Mouse (Mus musculus): ENCODE results near the gene Itm2b. TPM values are rescaled to one million over a fixed set of nuclear protein-coding genes. Genes with fewer than 3 reads are reported as not detected.
A peak's percentile ranks its signal among the peaks of the same experiment; 100 is the strongest.

Itm2b gene
- total and polyA plus RNA-seq, 3 experiments = 104 to 523 (median 507) TPM

DNA sequence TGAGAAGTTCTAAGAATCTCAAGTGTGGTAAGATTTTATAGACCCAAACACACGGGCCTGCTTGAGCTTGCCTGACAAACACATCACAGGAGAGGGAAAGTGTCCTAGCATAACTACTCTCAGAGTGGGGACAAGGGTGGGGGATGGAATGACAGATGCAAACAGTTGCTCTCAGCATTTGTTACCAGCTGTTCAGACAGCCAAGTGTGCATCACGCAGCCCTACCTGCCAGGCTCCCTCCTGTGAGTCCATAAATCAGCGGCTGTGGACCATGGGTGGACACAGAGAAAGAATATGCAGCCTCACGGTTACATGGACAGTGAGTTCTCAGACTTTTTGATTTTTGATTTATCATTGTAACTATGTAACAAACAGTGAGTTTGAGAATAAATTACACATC, 15.5 kb downstream of the Itm2b start:
- H3K9me3 ChIP-seq (replicated peaks) = no peaks in the 10 kb centered on the region
- H3K4me1 ChIP-seq (ENCODE audit: insufficient read depth, low read depth, low read length) = peaks cover 57% of the 10 kb centered on the region
- DNase-seq (ENCODE audit: low spot score) = peak; percentile 14
- H3K4me3 ChIP-seq (ENCODE audit: low read depth, low read length) = no peak overlapping the region; the same call in 1 of the 2 replicates
- TF ChIP-seq GATA1 (IDR thresholded peaks at IDR 0.05; ENCODE audit: borderline replicate concordance, low read length) (no peak), CTCF (IDR thresholded peaks at IDR 0.05; ENCODE audit: low read depth, low read length) (no peak), POLR2AphosphoS5 (IDR thresholded peaks at IDR 0.05; ENCODE audit: insufficient replicate concordance, low read depth, low read length) (no peak), TAL1 (conservative IDR thresholded peaks at IDR 0.05; ENCODE audit: low read depth, low read length) (no peak), GATA2 (IDR thresholded peaks at IDR 0.05; ENCODE audit: borderline replicate concordance, low read depth, low read length) (no peak)
- H3K36me3 ChIP-seq (replicated peaks) = peaks cover 87% of the 10 kb centered on the region
- no peaks in the 10 kb centered on the region for H3K27me3 ChIP-seq (ENCODE audit: insufficient read depth, low read length)
- no peak for ATAC-seq (ENCODE audit: extremely low read depth, insufficient number of reproducible peaks, low FRiP score, poor library complexity, severe bottlenecking)

DNA sequence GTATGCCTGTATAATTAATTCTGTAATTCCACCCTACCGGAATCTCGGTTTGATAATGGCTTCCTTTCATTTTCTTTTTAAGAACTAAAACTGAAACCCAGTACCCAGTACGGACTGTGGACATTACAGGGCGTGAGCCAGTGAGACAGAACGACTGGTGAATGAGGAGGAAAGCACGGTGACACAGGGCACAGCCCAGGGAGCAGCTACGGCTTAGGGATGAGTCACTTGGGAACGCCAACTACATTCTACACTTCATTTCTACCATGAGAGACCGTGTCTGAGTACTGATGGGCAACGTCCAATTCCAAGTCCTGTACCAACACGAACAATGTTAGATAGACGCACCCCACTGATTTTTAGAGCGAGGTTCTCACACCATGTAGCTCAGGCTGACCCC, 16.1 kb downstream of the Itm2b start:
- Histone ChIP-seq H3K9me3 (replicated peaks) (no peaks in the 10 kb centered on the region), H3K4me3 (ENCODE audit: low read depth, low read length) (no peak overlapping the region; the same call in 1 of the 2 replicates), H3K27me3 (ENCODE audit: insufficient read depth, low read length) (no peaks in the 10 kb centered on the region), H3K4me1 (ENCODE audit: insufficient read depth, low read depth, low read length) (peaks cover 53% of the 10 kb centered on the region), H3K36me3 (replicated peaks) (peaks cover 87% of the 10 kb centered on the region)
- no peak for DNase-seq (ENCODE audit: low spot score)
- ATAC-seq (ENCODE audit: extremely low read depth, insufficient number of reproducible peaks, low FRiP score, poor library complexity, severe bottlenecking) = no peak
- TF ChIP-seq GATA1 (IDR thresholded peaks at IDR 0.05; ENCODE audit: borderline replicate concordance, low read length) (no peak), POLR2AphosphoS5 (IDR thresholded peaks at IDR 0.05; ENCODE audit: insufficient replicate concordance, low read depth, low read length) (no peak), TAL1 (conservative IDR thresholded peaks at IDR 0.05; ENCODE audit: low read depth, low read length) (no peak), GATA2 (IDR thresholded peaks at IDR 0.05; ENCODE audit: borderline replicate concordance, low read depth, low read length) (no peak), CTCF (IDR thresholded peaks at IDR 0.05; ENCODE audit: low read depth, low read length) (no peak)

DNA sequence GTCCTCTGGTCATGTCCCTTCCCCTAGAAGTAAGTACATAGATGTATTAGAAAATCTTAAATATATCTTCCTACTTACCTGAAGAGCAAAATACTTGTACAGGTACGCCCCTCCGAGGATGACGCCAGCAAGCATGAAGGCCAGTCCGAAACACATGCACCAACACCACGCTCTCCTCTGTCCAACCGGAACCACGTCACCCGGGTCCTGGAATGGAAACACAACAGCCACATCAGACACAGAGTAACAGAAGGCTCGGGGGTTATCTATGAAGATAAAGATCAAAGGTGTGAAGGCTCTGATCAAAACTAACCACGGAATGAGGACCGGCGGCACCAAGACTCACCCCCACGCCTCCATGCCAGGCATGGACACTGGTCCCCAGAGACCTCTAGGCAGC, 16.9 kb downstream of the Itm2b start:
- H3K9me3 ChIP-seq (replicated peaks) = no peaks in the 10 kb centered on the region
- H3K4me1 ChIP-seq (ENCODE audit: insufficient read depth, low read depth, low read length) = peaks cover 49% of the 10 kb centered on the region
- no peaks in the 10 kb centered on the region for H3K27me3 ChIP-seq (ENCODE audit: insufficient read depth, low read length)
- ATAC-seq (ENCODE audit: extremely low read depth, insufficient number of reproducible peaks, low FRiP score, poor library complexity, severe bottlenecking) (no peak), DNase-seq (ENCODE audit: low spot score) (no peak)
- H3K4me3 ChIP-seq (ENCODE audit: low read depth, low read length) = no peak overlapping the region
- H3K36me3 ChIP-seq (replicated peaks) = peaks cover 89% of the 10 kb centered on the region
- no peak for TF ChIP-seq GATA2 (IDR thresholded peaks at IDR 0.05; ENCODE audit: borderline replicate concordance, low read depth, low read length)
- TF ChIP-seq GATA1 (IDR thresholded peaks at IDR 0.05; ENCODE audit: borderline replicate concordance, low read length) = no peak
- no peak for TF ChIP-seq CTCF (IDR thresholded peaks at IDR 0.05; ENCODE audit: low read depth, low read length)
- no peak for TF ChIP-seq TAL1 (conservative IDR thresholded peaks at IDR 0.05; ENCODE audit: low read depth, low read length)
- TF ChIP-seq POLR2AphosphoS5 (IDR thresholded peaks at IDR 0.05; ENCODE audit: insufficient replicate concordance, low read depth, low read length) = no peak

DNA sequence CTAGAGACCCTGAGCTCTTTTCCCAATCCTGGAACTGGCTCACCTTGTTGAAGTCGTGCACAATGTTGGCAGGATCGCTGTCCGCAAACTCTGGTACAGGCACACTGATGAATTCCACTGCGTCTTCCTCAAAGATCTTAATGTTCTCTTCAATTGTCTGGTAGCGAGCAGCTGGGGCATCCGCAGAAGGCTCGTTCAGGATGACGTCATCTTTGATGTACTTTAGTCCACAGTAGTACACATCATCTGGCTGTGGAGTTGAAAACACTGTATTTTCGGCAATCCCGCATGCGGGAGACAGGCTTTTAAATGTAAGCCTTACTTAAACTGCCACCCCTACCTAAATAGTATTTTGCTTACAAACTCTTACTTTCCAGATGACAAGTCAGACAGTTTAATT, 18.8 kb downstream of the Itm2b start:
- no peak for DNase-seq (ENCODE audit: low spot score)
- peaks cover 32% of the 10 kb centered on the region for H3K4me1 ChIP-seq (ENCODE audit: insufficient read depth, low read depth, low read length)
- H3K36me3 ChIP-seq (replicated peaks) = peaks cover 93% of the 10 kb centered on the region
- peaks cover 6% of the 10 kb centered on the region; the same call in 1 of the 2 replicates for H3K9me3 ChIP-seq (replicated peaks)
- ATAC-seq (ENCODE audit: extremely low read depth, insufficient number of reproducible peaks, low FRiP score, poor library complexity, severe bottlenecking) = no peak
- H3K27me3 ChIP-seq (ENCODE audit: insufficient read depth, low read length) = no peaks in the 10 kb centered on the region
- no peak for TF ChIP-seq CTCF (IDR thresholded peaks at IDR 0.05; ENCODE audit: low read depth, low read length)
- no peak for TF ChIP-seq GATA1 (IDR thresholded peaks at IDR 0.05; ENCODE audit: borderline replicate concordance, low read length)
- TF ChIP-seq GATA2 (IDR thresholded peaks at IDR 0.05; ENCODE audit: borderline replicate concordance, low read depth, low read length) = no peak
- no peak overlapping the region for H3K4me3 ChIP-seq (ENCODE audit: low read depth, low read length)

GRCm38 (mm10) chr14:73363782-73364181, 21.3 kb downstream of the Itm2b start:
- peaks cover 7% of the 10 kb centered on the region for H3K4me1 ChIP-seq (ENCODE audit: insufficient read depth, low read depth, low read length)
- H3K27me3 ChIP-seq (ENCODE audit: insufficient read depth, low read length) = no peaks in the 10 kb centered on the region
- DNase-seq (ENCODE audit: low spot score) (no peak), ATAC-seq (ENCODE audit: extremely low read depth, insufficient number of reproducible peaks, low FRiP score, poor library complexity, severe bottlenecking) (no peak)
- peaks cover 6% of the 10 kb centered on the region; the same call in 1 of the 2 replicates for H3K9me3 ChIP-seq (replicated peaks)
- TF ChIP-seq CTCF (IDR thresholded peaks at IDR 0.05; ENCODE audit: low read depth, low read length) = no peak
- no peak for TF ChIP-seq TAL1 (conservative IDR thresholded peaks at IDR 0.05; ENCODE audit: low read depth, low read length)
- no peak for TF ChIP-seq GATA2 (IDR thresholded peaks at IDR 0.05; ENCODE audit: borderline replicate concordance, low read depth, low read length)
- TF ChIP-seq GATA1 (IDR thresholded peaks at IDR 0.05; ENCODE audit: borderline replicate concordance, low read length) = no peak
- TF ChIP-seq POLR2AphosphoS5 (IDR thresholded peaks at IDR 0.05; ENCODE audit: insufficient replicate concordance, low read depth, low read length) = no peak
- H3K4me3 ChIP-seq (ENCODE audit: low read depth, low read length) = no peak overlapping the region
- peaks cover 100% of the 10 kb centered on the region for H3K36me3 ChIP-seq (replicated peaks)

GRCm38 (mm10) chr14:73354700-73355099, 30.4 kb downstream of the Itm2b start:
- TF ChIP-seq GATA1 (IDR thresholded peaks at IDR 0.05; ENCODE audit: borderline replicate concordance, low read length) (no peak), TAL1 (conservative IDR thresholded peaks at IDR 0.05; ENCODE audit: low read depth, low read length) (no peak), POLR2AphosphoS5 (IDR thresholded peaks at IDR 0.05; ENCODE audit: insufficient replicate concordance, low read depth, low read length) (no peak), CTCF (IDR thresholded peaks at IDR 0.05; ENCODE audit: low read depth, low read length) (no peak)
- ATAC-seq (ENCODE audit: extremely low read depth, insufficient number of reproducible peaks, low FRiP score, poor library complexity, severe bottlenecking) = no peak
- DNase-seq (ENCODE audit: low spot score) = no peak
- Histone ChIP-seq H3K27me3 (ENCODE audit: insufficient read depth, low read length) (no peaks in the 10 kb centered on the region), H3K4me1 (ENCODE audit: insufficient read depth, low read depth, low read length) (peaks cover 9% of the 10 kb centered on the region), H3K9me3 (replicated peaks) (no peaks in the 10 kb centered on the region), H3K4me3 (ENCODE audit: low read depth, low read length) (no peak overlapping the region), H3K36me3 (replicated peaks) (peaks cover 70% of the 10 kb centered on the region)
